Mouse (Mus musculus) left cerebral cortex, postnatal 14 days (tissue): ENCODE measurements at regions not wholly inside any gene's neighbourhood (a gene's known extent, or its start where the extent isn't known, plus 50 kb on each side); places are given as distances from the start of the nearest gene placed in this dataset.

ENCODE experiments used
- DNase-seq, 2 experiments: peaks; one replicate each; pipeline ENCODE4 v3.0.0; 2021 to 2022; ENCODE audit warnings: low spot score in 2 of 2, mixed read lengths in 1 of 2
- intact Hi-C: fragments of 180-260 bp; cut with DNase I; formaldehyde crosslinking; loops from one replicate; pipeline ENCODE4 v1.15.1; 2025

DNA sequence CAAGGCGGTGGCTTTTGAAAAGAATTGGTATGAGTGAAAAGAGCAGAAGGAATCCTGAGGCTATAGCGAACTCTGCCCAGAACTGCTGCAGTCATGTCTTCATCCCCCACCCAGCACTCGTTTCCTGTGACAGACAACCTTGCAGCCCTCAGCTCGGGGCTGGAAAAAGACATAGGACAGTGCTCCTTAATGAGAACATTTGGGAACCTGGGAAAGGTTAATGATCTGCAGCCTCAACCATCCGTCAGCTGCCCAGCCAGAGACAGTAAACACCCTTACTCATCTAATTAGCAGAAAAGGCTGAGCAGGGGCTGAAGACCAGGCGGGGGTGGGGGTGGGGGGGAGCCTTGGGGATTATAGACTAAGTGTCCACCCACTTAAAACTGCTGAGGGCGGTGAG lies 76.3 kb upstream of the Arhgap36 start:
- intact Hi-C loops, result no loop called here
- DNase-seq, result no peak

GRCm38 (mm10) chrX:49377067-49377466 lies 86.7 kb upstream of the Arhgap36 start:
- intact Hi-C loops, result loop anchor here (10.0 kb wide), 1 partner anchor 1128 kb away; no protein-coding TSS in a partner anchor
- peak in 1 of 2 experiments; percentile 30 for DNase-seq

DNA sequence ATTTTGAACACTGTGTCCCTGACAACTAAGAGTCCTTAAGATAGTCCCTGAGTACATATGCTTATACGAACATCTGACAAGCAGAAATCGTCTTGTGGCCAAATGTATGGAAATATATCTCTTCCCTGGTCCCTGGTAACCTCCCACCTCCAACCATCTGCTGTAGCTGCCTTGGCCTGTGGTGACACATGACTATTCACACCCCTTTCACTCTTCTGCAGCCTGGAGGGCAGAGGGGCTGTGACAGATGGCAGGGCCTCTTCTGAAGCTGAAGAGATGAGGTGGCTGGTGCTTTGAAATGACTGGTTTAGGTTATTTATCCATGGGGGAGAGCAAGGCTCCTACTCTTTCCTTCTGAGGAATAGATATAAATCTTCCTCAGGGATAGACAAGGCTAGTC lies 82.3 kb upstream of the Enox2 start:
- intact Hi-C loops, result loop anchor here (10.0 kb wide), 1 partner anchor 1134 kb away; no protein-coding TSS in a partner anchor
- no peak for DNase-seq

GRCm38 (mm10) chrX:49369404-49369803 lies 81.3 kb upstream of the Enox2 start:
- intact Hi-C loops, result no loop called here

GRCm38 (mm10) chrX:49346451-49346850 lies 58.4 kb upstream of the Enox2 start:
- intact Hi-C loops, result loop anchor here (5.0 kb wide), 1 partner anchor 1156 kb away; no protein-coding TSS in a partner anchor
- DNase-seq, result no peak

More at GRCm38 (mm10) chrX:49369404-49369803, 81.3 kb upstream of the Enox2 start:
- no peak for DNase-seq
